Mouse (Mus musculus) spleen, adult 2 months (tissue): ENCODE measurements around the gene Prss30. TPM values are rescaled to one million over a fixed set of nuclear protein-coding genes. Genes with fewer than 3 reads are reported as not detected.

Experiments
- DNase-seq, 2 experiments: peaks; one replicate each; pipeline versions ENCODE4 v3.0.0 to v3.0.0-alpha.2; 2012 to 2021; ENCODE audit warnings: low spot score in 2 of 2, low read depth in 1 of 2
- H3K27ac ChIP-seq: fragments of 200-500 bp; 2 replicates; pipeline ENCODE4 v1.5.1; 2012; ENCODE audit warnings: low read length, inconsistent platforms; ENCODE audit not compliant: insufficient read depth
- H3K27me3 ChIP-seq: fragments of 200-500 bp; 2 replicates; pipeline ENCODE4 v1.6.1; 2012; ENCODE audit warnings: mild to moderate bottlenecking, moderate library complexity, low read length, inconsistent platforms; ENCODE audit not compliant: control insufficient read depth, insufficient read depth
- H3K36me3 ChIP-seq: fragments of 200-500 bp; 2 replicates; pipeline ENCODE4 v1.6.1; 2012; ENCODE audit warnings: mild to moderate bottlenecking, low read length, inconsistent platforms; ENCODE audit not compliant: control insufficient read depth, insufficient read depth
- H3K4me1 ChIP-seq: fragments of 200-500 bp; 2 replicates; pipeline ENCODE4 v1.6.1; 2011; ENCODE audit warnings: inconsistent platforms; ENCODE audit not compliant: control insufficient read depth, insufficient read depth, insufficient read length
- H3K4me3 ChIP-seq: fragments of 200-500 bp; 2 replicates; pipeline ENCODE4 v1.5.1; 2011; ENCODE audit warnings: mild to moderate bottlenecking, inconsistent platforms; ENCODE audit not compliant: insufficient read depth, insufficient read length; ENCODE audit errors: extremely low read depth
- CTCF ChIP-seq: fragments of 200-500 bp; IDR thresholded peaks from 2 replicates; pipeline ENCODE4 v1.5.1; 2011; ENCODE audit warnings: mild to moderate bottlenecking, inconsistent platforms; ENCODE audit not compliant: insufficient read depth, insufficient read length, insufficient replicate concordance; ENCODE audit errors: extremely low read depth
- POLR2A ChIP-seq: fragments of 200-500 bp; IDR thresholded peaks from 2 replicates; pipeline ENCODE4 v1.6.1; 2011; ENCODE audit warnings: low read depth, low read length, inconsistent platforms
- WGBS: fragments of 180-500 bp; shearing (Covaris S2); methylation state at CpG from one replicate; pipeline ENCODE4 v1.1.7; 2018; 5-methylcytosine and 5-hydroxymethylcytosine counted together
- polyA plus RNA-seq: library from polyadenylated mRNA; depleted of rRNA; stranded (reverse); fragments of >200 nt; gene quantifications from 2 replicates; pipeline ENCODE4 v1.2.3, GENCODE M21; 2012; rRNA removed

Gene Prss30
- polyA plus RNA-seq, 1 experiment, result 10.8 TPM

- TF ChIP-seq CTCF, result no peak
- TF ChIP-seq POLR2A, result peak; percentile 61
- under 1% methylated on average over 29 of the region's 29 CpGs for WGBS
Measured at GRCm38 (mm10) chr17:23924531-23925007, 55.8 kb downstream of the Prss30 start.

More at GRCm38 (mm10) chr17:23924531-23925007, 55.8 kb downstream of the Prss30 start:
- Histone ChIP-seq H3K27ac (peak overlapping the region; percentile 53), H3K4me1 (peaks cover 3% of the 10 kb centered on the region), H3K36me3 (no peaks in the 10 kb centered on the region), H3K4me3 (peak overlapping the region; percentile 70), H3K27me3 (no peaks in the 10 kb centered on the region)
- peak; percentile 65 to 85 for DNase-seq

Other genes starting within 250 kb of the Prss30 start
- 13.8 and 22.0 TPM in 2 replicates for gene Paqr4, start 239.7 kb downstream of the Prss30 start, polyA plus RNA-seq
- gene Kremen2, start 234.7 kb downstream of the Prss30 start, polyA plus RNA-seq, result 0.65 and 0.92 TPM in 2 replicates
- gene Flywch1, start 209.0 kb downstream of the Prss30 start, polyA plus RNA-seq, result 17.4 and 21.2 TPM in 2 replicates
- gene Flywch2, start 194.5 kb downstream of the Prss30 start, polyA plus RNA-seq, result 1.4 and 1.5 TPM in 2 replicates
- 601 and 671 TPM in 2 replicates for gene Srrm2, start 190.0 kb downstream of the Prss30 start, polyA plus RNA-seq
- 237 and 329 TPM in 2 replicates for gene Elob, start 151.4 kb downstream of the Prss30 start, polyA plus RNA-seq
- gene Prss33, start 144.5 kb downstream of the Prss30 start, polyA plus RNA-seq, result 0.08 and 0.09 TPM in 2 replicates
- 0.14 TPM in 1 of 2 replicates, not detected in the other for gene Prss32, start 136.7 kb downstream of the Prss30 start, polyA plus RNA-seq
- 0.18 and 0.32 TPM in 2 replicates for gene Prss41, start 136.4 kb downstream of the Prss30 start, polyA plus RNA-seq
- gene Prss21, start 112.5 kb downstream of the Prss30 start, polyA plus RNA-seq, result not detected in 2 replicates
- not detected in 2 replicates for gene Dcpp1, start 99.7 kb downstream of the Prss30 start, polyA plus RNA-seq
- not detected in 2 replicates for gene Dcpp2, start 99.7 kb downstream of the Prss30 start, polyA plus RNA-seq
- gene Dcpp3, start 63.1 kb downstream of the Prss30 start, polyA plus RNA-seq, result not detected in 2 replicates
- not detected in 2 replicates for gene Sbp, start 38.9 kb downstream of the Prss30 start, polyA plus RNA-seq
- gene Sbpl, start 25.3 kb downstream of the Prss30 start, polyA plus RNA-seq, result not detected in 2 replicates
- 0.06 TPM in 1 of 2 replicates, not detected in the other for gene Prss22, start 17.5 kb upstream of the Prss30 start, polyA plus RNA-seq
- gene Prss27, start 57.6 kb upstream of the Prss30 start, polyA plus RNA-seq, result 0.07 TPM in 1 of 2 replicates, not detected in the other
- 14.7 and 24.3 TPM in 2 replicates for gene Kctd5, start 92.9 kb upstream of the Prss30 start, polyA plus RNA-seq
- 12.4 and 16.0 TPM in 2 replicates for gene Pdpk1, start 170.4 kb upstream of the Prss30 start, polyA plus RNA-seq
- 41.5 and 44.8 TPM in 2 replicates for gene Amdhd2, start 183.2 kb upstream of the Prss30 start, polyA plus RNA-seq
- 481 and 571 TPM in 2 replicates for gene Atp6v0c, start 189.1 kb upstream of the Prss30 start, polyA plus RNA-seq
- 5.9 and 6.8 TPM in 2 replicates for gene Tbc1d24, start 225.0 kb upstream of the Prss30 start, polyA plus RNA-seq
- gene Ntn3, start 229.0 kb upstream of the Prss30 start, polyA plus RNA-seq, result 0.82 and 1.4 TPM in 2 replicates
- 7.5 and 10.8 TPM in 2 replicates for gene Tedc2, start 240.3 kb upstream of the Prss30 start, polyA plus RNA-seq